Mouse (Mus musculus) ovary, postnatal 14 days (tissue): ENCODE data around the gene Nckap5.
"Not testable (repeated sequence)": the region's sequence is repeated elsewhere in the genome, so short reads cannot be mapped to it uniquely, and the experiment has no call there.

ENCODE experiments used
- DNase-seq: peaks from one replicate; pipeline ENCODE4 v3.0.0; 2022; ENCODE audit warnings: low spot score

Nckap5 gene

GRCm38 (mm10) chr1:126167546-126167945 lies 663.1 kb downstream of the Nckap5 start:
- DNase-seq, result no peak

- DNase-seq, result no peak
Observed at GRCm38 (mm10) chr1:126159287-126159686, 671.3 kb downstream of the Nckap5 start.

GRCm38 (mm10) chr1:126155816-126156215 lies 674.8 kb downstream of the Nckap5 start:
- no peak for DNase-seq

- DNase-seq, result peak; percentile 1
Observed at GRCm38 (mm10) chr1:126153516-126154234, 676.9 kb downstream of the Nckap5 start.

GRCm38 (mm10) chr1:126152217-126152616 lies 678.4 kb downstream of the Nckap5 start:
- DNase-seq, result peak; percentile 0

GRCm38 (mm10) chr1:126149966-126150365 lies 680.6 kb downstream of the Nckap5 start:
- DNase-seq, result no peak

GRCm38 (mm10) chr1:126135717-126136116 lies 694.9 kb downstream of the Nckap5 start:
- no peak for DNase-seq

- no peak for DNase-seq
Observed at GRCm38 (mm10) chr1:126132316-126132715, 698.3 kb downstream of the Nckap5 start.

GRCm38 (mm10) chr1:126129129-126129528 lies 701.5 kb downstream of the Nckap5 start:
- no peak for DNase-seq

GRCm38 (mm10) chr1:126123111-126123510 lies 707.5 kb downstream of the Nckap5 start:
- no peak for DNase-seq

GRCm38 (mm10) chr1:126120506-126120905 lies 710.1 kb downstream of the Nckap5 start:
- DNase-seq, result no peak

- DNase-seq, result no peak
Observed at GRCm38 (mm10) chr1:126116034-126116433, 714.6 kb downstream of the Nckap5 start.

- DNase-seq, result no peak
Observed at GRCm38 (mm10) chr1:126105673-126106256, 724.8 kb downstream of the Nckap5 start.

GRCm38 (mm10) chr1:126094346-126094745 lies 736.3 kb downstream of the Nckap5 start:
- DNase-seq, result no peak

- not testable (repeated sequence) for DNase-seq
Observed at GRCm38 (mm10) chr1:126091979-126092378, 738.6 kb downstream of the Nckap5 start.

- DNase-seq, result no peak
Observed at GRCm38 (mm10) chr1:126087181-126087580, 743.4 kb downstream of the Nckap5 start.

- no peak for DNase-seq
Observed at GRCm38 (mm10) chr1:126076312-126076711, 754.3 kb downstream of the Nckap5 start.

- DNase-seq, result no peak
Observed at GRCm38 (mm10) chr1:126070861-126071260, 759.7 kb downstream of the Nckap5 start.

GRCm38 (mm10) chr1:126051491-126051890 lies 779.1 kb downstream of the Nckap5 start:
- DNase-seq, result no peak

- DNase-seq, result no peak
Observed at GRCm38 (mm10) chr1:126042886-126043285, 787.7 kb downstream of the Nckap5 start.

GRCm38 (mm10) chr1:126027536-126027935 lies 803.1 kb downstream of the Nckap5 start:
- no peak for DNase-seq

GRCm38 (mm10) chr1:126024518-126024917 lies 806.1 kb downstream of the Nckap5 start:
- no peak for DNase-seq

- no peak for DNase-seq
Observed at GRCm38 (mm10) chr1:126022959-126023358, 807.6 kb downstream of the Nckap5 start.

GRCm38 (mm10) chr1:126018654-126019053 lies 811.9 kb downstream of the Nckap5 start:
- DNase-seq, result not testable (repeated sequence)
